Mouse (Mus musculus) ES-CJ7 (cell line): Measurements from ENCODE around the gene 3425401B19Rik.

Source experiments
- DNase-seq: peaks from one replicate; pipeline ENCODE4 v3.0.0; 2011; ENCODE audit warnings: low read depth, low spot score

3425401B19Rik gene

DNA sequence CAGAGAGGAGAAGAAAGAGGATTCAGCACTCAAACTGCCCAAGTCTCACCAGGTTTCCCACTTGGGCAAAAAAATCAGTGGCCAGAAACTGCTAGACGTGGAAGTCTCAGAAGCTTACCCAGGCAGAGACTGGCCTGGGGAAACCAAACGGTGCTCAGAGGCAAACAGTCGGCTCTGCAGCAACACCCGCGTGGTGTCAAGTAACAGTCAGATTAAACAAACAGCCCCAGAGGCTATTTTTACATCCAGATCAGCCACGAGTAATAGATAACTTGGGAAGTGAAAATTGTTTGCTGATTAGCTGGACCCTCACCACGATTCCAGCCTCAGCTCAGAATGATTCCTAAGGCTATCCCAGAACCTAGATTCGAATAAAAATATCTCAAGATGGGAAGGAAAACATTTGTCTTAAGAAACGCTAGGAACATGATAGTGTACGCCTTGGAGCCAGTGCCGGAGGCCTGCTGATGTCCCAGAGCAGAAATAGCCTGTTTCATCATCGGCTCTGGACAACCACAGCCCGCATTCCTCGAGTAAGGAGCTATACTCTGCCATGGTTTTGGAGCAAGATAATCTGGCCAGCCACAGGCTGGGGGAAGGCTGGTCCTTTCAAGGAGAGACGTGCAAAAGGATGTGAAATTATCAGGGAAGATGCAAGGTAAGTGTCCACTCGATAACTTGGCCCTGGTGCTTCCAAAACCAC is at the start of gene 3425401B19Rik:
Gene 3425401B19Rik (minus strand): TSS at position 170 of the 703 bp plus-strand sequence.
- no peak for DNase-seq

DNA sequence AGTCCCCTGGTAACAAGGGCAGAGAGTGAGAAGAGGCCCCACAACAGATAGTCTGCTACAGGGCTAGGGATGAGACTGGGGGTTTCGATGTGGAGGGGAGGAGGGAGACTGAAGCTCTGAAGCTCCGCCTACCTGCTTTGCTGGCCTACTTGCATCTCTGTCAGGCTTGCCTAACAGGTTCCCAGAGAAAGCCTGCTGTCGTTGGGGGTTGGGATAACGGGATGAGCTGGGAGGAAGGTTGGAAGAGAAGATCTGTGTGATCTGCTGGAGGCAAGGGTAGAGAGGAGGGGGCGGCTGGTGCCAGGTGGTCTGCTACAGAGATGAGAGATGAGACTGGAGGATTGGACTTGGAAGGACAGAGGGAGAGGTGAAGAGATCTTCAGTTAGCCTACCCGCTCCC is 47.9 kb upstream of the 3425401B19Rik start:
- no peak for DNase-seq

DNA sequence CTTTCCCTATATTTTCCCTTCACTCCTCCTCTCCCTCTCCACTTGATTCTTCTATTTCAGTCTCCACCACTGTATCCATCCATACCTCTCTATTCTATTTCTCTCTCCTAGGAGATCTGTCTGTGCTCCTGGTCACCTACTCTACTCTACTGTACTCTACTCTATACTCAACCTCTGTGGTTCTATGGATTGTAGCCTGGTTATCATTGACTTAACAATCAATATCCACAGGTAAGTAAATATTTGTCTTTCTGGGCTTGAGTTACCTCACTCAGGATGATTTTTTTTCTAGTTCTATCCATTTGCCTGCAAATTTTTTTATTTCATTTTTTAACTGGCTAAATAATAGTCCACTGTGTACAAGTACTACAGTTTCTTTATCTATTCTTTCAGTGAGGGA is 41.8 kb upstream of the 3425401B19Rik start:
- no peak for DNase-seq

DNA sequence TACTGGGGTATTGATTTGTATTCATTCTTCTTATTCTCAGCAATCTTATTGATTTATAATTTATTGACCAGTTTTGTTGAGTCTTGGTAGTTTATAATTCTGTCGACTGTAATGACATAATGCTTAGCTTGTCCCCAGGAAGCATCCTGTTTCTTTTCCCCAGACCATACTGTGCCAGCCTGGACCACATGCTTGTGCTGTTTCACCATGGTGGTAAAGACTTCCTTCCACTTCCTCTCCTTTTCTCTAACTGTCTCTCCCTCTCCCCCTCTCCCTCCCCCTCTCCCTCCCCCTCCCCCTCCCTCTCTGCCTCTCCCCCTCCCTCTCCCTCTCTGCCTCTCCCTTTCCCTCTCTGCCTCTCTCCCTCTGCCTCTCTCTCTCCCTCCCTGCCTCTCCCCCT is 36.4 kb upstream of the 3425401B19Rik start:
- no peak for DNase-seq

DNA sequence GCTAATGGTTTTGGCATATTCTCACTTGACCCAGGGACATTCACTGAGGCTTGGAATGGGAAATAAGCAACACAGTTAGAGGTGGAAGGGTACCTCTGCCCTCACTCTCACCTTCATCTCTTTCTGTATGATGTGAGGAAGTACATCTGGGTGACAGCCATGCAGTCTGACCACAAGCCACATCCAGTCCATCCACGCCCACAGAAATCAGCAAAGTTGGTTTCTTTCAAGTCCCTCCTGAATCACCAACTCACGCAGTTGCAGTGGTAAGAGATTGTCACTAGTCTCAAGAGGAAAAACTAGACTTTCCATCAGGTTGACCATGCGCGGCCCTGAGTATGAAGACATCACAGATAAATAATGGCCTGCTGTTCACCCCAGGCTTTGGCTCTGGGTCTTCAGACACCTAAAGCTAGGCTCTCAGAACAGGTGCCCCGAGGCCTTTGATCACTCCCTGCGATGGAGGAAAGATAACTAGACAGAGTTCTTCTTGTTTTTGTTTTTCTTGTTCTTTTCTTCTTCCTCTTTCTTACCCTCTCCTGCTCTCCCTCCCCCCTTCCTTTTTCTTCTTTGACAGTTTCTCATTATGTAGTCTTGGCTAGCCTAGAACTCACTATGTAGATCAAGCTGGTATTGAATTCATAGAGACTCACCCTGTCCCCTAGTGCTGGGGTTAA is 31.8 kb upstream of the 3425401B19Rik start:
- no peak for DNase-seq

DNA sequence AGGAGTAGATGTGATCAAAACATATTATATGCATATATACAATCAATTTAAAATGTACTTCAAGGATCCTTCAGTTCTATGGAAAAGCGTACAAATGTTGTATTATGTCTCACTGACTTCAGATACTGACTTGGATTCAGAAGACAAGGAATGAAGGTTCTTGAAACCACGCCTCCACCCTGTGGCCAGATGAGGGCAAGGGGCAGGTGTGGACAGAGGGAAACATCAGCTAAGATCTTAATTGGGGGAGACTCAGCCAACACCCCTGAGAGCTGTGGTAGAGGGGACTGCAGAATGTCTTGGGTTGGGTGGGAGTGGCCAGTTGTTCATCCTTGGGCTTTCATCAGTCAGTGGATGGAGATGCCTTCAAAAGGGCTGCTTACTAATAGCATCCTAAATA is 30.4 kb upstream of the 3425401B19Rik start:
- DNase-seq = no peak

DNA sequence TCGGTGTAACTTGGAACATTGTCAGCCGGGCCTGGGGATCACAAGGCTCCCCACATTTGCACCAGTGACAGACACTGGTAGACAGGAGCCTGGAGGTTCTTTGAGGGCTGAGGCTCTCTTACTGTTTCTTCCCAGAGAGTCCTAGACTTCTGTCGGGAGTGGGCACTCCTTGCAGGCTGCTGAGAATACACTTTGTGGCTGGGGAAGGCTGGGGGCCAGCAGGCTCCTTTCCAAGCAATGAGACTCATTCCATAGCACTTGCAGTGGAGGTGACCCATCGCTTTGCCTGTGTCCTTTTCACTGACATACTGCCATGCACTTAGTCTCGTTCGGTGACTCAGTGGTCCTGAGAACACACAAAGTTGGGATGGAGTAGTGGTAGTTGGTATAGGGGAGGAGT is 30.0 kb upstream of the 3425401B19Rik start:
- no peak for DNase-seq

DNA sequence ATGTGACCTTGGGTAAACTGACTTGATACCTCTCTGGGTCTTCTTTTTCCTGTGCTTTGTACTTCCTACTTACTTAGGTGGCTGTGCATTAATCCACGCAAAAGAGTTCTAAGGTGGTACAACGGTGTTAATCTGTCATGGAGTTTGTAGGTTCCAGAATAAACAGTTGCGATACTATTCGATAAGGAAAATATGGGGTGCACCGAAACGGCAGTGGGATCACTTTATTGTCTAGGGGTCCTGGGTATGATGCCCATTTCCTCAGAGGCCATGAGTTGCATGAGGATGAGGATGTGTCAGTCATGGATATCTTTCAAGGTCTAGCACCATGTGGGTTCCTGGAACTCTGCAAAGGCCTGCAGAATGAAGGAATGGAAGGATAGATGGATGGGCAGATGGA is 24.8 kb upstream of the 3425401B19Rik start:
- DNase-seq = no peak

DNA sequence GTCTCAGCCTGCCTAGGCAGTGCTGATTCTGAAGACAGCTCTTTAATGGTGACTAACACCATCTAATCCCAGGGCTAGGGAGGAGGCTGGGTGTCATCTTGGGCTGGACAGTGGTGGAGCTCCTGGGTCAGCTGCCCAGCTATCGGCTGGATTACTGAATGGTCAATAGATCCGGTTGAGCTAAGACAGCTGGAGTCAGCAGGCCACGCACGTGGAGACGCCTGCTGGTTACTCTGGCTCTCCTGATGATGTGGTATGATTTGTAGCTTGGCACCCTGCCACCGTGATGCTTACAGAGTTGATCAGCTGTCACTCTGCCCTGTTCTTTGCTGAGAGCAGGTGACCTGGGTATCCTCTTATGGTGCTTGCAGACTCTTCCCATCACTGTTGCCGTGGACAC is 23.7 kb upstream of the 3425401B19Rik start:
- no peak for DNase-seq

DNA sequence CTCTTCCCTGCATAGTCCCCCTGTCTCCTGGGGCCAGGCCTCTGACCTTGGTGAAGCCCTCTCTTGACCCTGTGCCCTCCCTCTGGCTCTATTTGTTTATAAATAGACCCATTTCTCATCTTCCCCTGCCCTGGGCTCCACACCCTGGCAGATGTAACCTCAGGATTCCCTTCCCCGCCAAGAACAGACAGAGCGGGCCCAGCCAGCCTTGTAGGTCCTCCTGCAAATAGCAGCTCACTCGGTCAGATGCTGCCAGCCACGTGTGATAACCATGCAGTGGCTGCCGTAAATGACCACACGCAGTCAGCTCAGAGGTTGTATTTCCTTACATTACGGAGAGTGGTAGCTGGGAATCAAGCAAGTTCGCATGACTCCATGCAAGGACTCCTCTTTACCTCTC is 22.8 kb upstream of the 3425401B19Rik start:
- DNase-seq = peak; percentile 47

DNA sequence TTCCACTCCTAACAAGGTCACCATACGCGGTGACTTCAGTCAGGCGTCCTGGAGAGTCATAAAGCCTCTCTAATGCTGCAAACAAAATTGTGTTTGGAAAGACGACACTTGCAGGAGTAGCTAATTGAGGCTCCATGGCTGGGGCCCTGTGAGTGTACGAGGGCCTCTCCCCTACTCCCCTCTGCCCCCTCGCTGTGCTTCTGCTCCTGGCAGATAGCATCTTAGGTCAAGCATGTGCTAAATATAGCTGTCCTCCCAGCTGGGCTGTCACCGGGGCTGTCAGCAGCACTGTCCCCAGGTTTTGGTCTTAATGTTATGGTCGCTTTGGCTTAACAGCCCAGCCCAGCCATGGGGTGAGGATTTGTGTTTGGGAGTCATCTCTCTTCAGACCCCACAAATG is 15.9 kb upstream of the 3425401B19Rik start:
- no peak for DNase-seq

DNA sequence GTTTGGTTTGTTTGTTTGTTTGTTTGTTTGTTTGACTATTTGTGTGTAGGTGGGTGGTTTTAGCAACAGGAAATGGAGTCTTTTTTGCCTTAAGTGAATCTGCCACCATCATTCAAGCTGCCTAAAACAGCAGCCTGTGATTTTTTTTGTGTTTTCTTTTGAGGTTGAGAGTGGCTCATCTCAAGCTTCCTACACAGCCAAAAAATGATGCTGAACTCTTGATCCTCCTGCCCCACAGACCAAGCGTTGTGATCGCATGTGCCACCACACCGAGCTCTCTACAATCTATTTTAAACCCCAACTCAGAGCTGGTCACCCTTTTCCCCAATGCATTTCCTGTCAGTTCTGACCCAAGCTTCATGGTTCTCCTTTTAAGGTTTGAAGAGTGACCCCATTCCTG is 13.5 kb upstream of the 3425401B19Rik start:
- no peak for DNase-seq

DNA sequence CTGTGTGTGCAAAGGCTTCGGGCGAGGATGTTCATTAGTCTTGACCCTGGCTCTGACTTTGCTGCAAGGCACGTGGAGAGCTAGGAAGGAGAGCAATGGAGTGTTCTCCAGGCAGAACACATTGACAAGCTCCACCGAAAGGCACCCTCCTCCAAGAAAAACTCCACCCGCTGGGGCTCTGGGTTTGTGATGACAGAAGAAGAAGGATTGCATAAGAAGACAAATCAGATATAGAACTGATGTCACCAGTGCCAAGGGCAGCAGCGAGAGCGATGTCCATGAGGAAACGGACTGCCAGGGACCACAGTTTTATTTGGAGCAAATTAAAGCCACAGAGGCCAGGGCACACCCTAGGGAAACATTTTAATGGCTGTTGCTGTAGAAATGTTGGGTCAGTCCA is 12.7 kb upstream of the 3425401B19Rik start:
- no peak for DNase-seq

DNA sequence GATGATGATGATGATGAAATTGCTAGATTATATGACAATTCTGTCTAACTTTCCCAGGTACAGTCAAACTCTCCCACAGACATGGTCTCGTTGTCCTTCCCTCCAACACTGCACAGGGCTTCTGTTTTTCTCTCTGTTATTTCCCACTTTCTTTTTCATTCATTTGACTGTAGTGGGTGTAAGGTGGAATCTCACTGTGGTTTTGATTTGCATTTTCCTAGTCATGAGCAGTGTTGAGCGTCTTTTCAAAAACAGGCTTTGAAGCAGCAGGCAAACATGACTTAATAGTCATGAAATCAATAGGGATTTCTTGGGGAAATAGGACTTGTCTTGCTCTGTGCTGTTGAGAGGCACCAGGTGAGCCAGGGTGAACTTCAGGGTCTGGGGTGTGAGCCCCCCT is 11.3 kb upstream of the 3425401B19Rik start:
- no peak for DNase-seq

DNA sequence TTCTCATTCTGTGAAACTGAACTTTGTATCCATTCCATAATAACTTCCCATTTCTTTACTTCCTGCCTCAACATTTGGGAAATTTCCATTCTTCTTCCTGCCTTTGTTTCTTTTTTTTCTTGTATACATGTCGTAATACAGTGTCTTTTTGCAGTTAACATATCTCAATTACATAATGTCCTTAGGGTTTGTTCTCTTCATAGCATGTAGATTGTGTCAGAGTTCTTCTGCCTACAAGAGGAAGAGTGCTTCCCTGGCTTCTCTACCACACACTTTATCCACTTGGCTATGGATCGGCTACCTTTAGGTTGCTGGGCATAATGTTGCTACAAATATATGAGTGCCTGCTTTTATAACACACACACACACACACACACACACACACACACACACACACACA is 10.8 kb upstream of the 3425401B19Rik start:
- DNase-seq = no peak

DNA sequence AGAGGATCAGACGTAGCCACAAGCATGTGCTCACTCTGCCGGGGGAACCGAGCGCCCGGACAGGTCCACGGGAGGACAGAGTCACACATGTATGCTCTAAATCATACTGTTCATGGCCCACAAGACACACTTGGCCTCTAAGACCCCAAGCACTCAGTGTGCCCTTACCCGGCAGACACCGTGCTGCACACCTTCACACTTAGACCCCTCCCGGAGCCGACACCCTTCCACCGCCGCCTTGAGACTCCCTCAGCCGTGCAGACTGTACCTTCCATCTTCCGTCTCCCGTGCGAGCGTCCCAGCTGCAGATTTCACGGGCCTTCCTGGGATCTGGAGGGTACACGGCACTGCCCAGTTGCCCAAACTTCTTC is 373 bp downstream of the 3425401B19Rik start:
- no peak for DNase-seq

DNA sequence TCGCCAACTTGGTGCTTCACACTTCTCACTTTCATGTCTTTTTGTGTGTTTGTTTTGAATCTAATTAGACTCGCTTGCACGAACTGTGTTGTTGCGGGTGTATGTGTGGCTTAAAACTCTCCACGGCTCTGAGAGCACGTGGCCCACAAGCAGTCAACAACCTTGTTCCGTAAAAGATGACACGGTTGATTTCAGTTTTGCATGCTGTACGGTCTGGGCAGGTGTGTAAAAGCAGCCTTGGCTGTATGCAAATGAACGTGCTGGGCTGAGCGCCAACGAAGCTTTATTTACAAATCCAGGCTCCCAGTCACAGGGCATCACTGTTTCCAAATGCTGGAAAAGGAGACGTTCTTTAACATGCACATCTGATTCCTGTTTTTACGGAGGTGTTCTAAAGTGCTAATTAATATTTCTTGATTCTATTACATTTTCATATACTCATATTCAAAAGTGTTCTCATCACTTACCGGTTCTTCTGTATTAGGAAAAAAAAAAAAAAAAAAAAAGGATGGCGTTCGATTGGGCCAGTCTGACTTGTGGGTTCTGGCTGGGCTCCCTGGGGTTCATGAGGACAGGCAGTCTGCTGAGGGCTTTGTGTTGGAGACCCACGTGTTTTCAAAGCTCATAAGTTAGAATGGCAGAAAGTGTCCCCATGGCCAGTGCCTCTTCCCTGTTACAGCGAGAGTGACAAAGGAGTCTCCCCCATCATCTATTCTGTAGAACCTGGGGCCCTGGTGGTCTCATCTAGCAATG is 935 bp downstream of the 3425401B19Rik start:
- DNase-seq = no peak

DNA sequence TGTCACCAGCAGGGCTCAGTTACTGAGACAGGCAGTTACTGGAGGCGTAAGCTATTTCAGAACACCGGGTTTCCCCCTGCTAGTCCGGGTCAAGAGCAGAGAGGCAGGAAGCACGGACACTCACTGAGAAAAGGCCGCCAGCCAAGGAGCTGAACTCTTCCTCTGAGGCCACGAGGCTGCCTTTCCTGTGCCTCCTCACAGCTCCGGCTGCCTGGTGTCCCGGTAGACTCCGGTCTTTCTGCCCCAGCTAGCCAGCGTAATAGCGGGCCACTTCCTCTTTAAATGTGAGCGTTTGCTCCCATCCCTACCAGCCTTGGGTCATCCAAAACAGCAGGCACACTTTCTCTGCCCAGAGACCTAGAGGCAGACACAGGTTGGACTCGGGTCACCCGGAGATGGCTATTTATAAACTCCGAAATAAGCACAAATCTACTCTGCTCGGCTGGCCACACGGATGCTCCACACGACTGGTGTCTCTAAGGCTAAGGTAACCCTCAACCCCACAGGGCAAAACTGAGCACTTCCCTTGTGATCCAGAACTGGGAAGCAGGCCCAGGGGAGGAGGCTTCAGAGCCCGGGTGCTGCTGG is 1.7 kb downstream of the 3425401B19Rik start:
- DNase-seq = no peak

DNA sequence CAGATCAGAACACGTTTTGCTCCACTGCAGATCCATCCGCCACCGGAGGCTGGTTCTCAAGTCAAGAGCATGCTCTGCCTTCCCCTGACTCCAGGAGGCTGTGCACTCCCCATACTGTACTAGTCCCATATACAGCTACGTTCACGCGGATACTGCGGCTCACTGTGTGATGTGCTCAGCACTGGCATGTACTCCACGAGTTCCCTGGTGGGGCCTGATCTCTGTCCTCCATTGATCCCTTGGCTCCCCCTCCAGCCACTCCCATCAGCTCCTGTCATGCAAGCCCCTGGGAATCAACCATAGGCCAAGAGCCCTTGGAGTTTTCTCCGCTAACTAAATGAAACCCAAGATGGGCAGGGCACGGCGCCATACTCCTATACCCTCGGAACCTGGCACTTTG is 2.6 kb downstream of the 3425401B19Rik start:
- DNase-seq = no peak

DNA sequence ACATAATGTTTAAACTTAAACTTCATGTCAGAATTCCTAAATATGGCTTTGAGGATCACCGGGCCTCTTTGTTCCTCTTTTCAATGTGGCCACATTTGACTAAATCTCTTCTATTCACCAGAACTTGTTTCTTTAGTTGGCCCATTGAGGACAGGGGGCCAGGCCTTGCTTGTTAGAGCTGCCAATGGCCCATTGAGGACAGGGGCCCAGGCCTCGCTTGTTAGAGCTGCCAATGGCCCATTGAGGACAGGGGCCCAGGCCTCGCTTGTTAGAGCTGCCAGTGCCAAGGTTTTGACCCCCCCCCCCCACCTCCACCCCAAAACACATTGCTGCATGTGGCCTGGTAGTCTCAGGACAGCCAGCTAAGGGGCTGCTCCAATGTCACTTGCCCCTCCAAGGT is 3.5 kb downstream of the 3425401B19Rik start:
- DNase-seq = no peak

DNA sequence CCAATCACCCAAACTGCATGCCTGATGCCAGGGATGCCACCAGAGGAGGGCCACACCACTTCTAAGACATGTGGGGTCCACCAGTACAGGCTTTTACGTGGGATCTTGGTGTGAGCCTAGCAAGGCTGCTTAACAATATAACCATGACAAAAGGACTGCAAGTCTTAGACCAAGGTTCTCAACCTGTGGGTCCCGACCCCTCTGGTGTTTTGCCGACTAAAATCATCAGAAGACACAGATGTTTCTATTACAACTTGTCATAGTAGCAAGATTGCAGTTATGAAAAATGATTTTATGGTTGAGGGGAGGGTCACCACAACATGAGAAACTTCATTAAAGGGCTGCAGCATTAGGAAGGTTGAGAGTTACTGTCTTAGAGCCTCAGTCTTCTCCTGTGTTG is 6.5 kb downstream of the 3425401B19Rik start:
- DNase-seq = no peak

DNA sequence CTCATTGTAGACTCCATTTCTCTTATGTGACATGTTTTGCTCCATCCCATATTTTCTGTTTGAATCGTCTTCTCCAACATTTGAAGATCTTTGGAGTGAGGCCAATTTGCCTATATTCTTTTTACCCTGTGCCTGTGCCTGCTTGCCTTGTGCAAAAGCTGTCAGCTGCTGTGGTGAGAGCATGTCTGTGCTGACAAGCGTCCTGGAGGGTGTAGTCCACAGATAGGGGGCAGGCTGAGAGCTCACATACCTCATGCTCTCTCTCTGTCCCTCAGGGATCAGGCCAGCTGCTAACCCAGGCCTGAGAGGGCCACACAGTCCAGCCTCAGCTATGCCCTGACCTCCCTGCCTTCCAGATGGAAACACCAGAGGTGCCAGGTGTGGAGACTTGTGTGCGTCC is 11.9 kb downstream of the 3425401B19Rik start:
- no peak for DNase-seq

DNA sequence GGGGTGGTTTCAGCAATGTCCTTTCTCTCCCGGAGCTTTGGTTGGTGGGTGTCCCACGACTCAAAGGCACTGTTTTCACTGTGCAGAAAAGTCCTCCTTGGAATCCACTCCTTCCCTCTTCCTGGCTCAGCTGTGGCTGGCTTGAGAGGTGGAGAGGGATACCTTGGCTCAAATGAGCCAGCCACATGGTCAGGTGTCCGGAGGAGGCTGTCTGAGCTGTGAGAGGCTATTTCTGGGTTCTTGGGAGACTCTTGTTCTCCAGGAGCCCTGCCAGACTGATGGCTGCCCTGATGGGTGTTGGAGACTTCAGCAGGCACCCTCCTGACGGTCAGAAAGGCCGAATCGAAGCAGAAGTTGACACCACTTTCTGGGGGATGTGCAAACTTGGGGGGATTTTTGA is 22.0 kb downstream of the 3425401B19Rik start:
- DNase-seq = no peak
